Mouse (Mus musculus) cortical plate, adult 2 months (tissue): ENCODE data around the gene Pla2g4a.

Experiments
- CTCF ChIP-seq: fragments of 200-500 bp; IDR thresholded peaks from 2 replicates; pipeline ENCODE4 v1.5.1; 2011; ENCODE audit warnings: mild to moderate bottlenecking, control low read depth, low read length; ENCODE audit not compliant: insufficient read depth; ENCODE audit errors: extremely low read depth
- POLR2A ChIP-seq: fragments of 200-500 bp; IDR thresholded peaks from 2 replicates; pipeline ENCODE4 v1.6.1; 2011; ENCODE audit warnings: mild to moderate bottlenecking, low read length, control low read depth; ENCODE audit not compliant: insufficient read depth; ENCODE audit errors: extremely low read depth

DNA sequence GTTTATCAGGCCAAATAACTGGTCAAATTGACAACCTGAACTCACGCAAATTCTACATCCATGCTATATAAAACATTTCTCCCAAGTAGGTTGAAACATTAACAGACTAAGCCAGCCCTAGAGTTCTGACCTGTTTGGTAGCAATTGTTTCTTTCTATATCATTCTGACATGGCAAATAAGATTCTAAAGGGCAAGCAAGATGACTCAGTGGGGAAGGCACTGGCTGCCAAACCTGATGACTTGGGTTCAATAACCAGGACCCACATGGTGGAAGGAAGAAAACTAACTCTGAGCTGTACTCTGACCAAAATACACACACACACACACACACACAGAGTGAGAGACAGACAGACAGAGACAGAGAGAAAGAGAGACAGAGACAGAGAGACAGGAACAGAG lies 11.8 kb downstream of the Pla2g4a start:
- TF ChIP-seq CTCF (no peak), POLR2A (no peak)
